Mouse (Mus musculus): Measurements from ENCODE around the gene Rab31. TPM values are rescaled to one million over a fixed set of nuclear protein-coding genes. Genes with fewer than 3 reads are reported as not detected.

Rab31 gene
- total and polyA plus RNA-seq, 3 experiments, result 0.79 to 2.8 (median 1.2) TPM

GRCm38 (mm10) chr17:65726755-65727154 is 45.8 kb downstream of the Rab31 start:
- no peak overlapping the region for H3K27ac ChIP-seq (ENCODE audit: insufficient read depth, low read depth)
- H3K9me3 ChIP-seq (replicated peaks; ENCODE audit: low read length), result peaks cover 3% of the 10 kb centered on the region
- in situ Hi-C loops (cut with MboI; ENCODE audit: low pct_ligation_motif_present, low pct_unique_long_range_greater_than_20kb, low sequenced_read_pairs), result no loop called here
- H3K79me2 ChIP-seq (replicated peaks; ENCODE audit: control insufficient read depth, extremely low read depth, insufficient read depth, poor library complexity, severe bottlenecking), result no peaks in the 10 kb centered on the region
- H3K4me1 ChIP-seq (ENCODE audit: control insufficient read depth in 1 of 2, insufficient read depth in 2 of 2), result peaks cover 4 to 35% of the 10 kb centered on the region in 2 experiments; a peak in 3 of 4 replicates
- DNase-seq (ENCODE audit: extremely low read depth), result no peak
- H3K9ac ChIP-seq (ENCODE audit: insufficient read depth, low read depth), result peak overlapping the region; percentile 34; the same call in 1 of the 2 replicates
- H3K27me3 ChIP-seq (replicated peaks), result no peaks in the 10 kb centered on the region
- dilution Hi-C loops (cut with MboI; ENCODE audit: extremely low pct_ligation_motif_present, extremely low pct_unique_long_range_greater_than_20kb, low sequenced_read_pairs), result no loop called here
- peak overlapping the region; percentile 70 for H3K4me2 ChIP-seq (ENCODE audit: insufficient read depth, low read depth, poor library complexity, severe bottlenecking)
- no peak overlapping the region for H3K4me3 ChIP-seq (replicated peaks in 1 of 3; ENCODE audit: low read depth in 2 of 3, low read length in 2 of 3, poor library complexity in 1 of 3)
- no peaks in the 10 kb centered on the region for H3K36me3 ChIP-seq (replicated peaks in 1 of 2; ENCODE audit: control insufficient read depth in 1 of 2, insufficient read depth in 1 of 2, low read length in 1 of 2)
- no peak for TF ChIP-seq MXI1 (IDR thresholded peaks at IDR 0.05; ENCODE audit: low read depth, low read length)
- TF ChIP-seq ETS1 (conservative IDR thresholded peaks at IDR 0.05; ENCODE audit: low read depth, low read length), result no peak
- TF ChIP-seq USF1 (IDR thresholded peaks at IDR 0.05; ENCODE audit: low read depth, low read length), result 0 out of 2 replicates have a peak, but pooled peaks have one; percentile 4
- TF ChIP-seq JUN (IDR thresholded peaks at IDR 0.05; ENCODE audit: insufficient read depth, low read depth, low read length), result no peak
- TF ChIP-seq NRF1 (IDR thresholded peaks at IDR 0.05; ENCODE audit: low read depth, low read length), result no peak
- peak; percentile 40; the same call in 1 of the 2 replicates for TF ChIP-seq MAX (IDR thresholded peaks at IDR 0.05; ENCODE audit: low read length)
- TF ChIP-seq MYC (IDR thresholded peaks at IDR 0.05; ENCODE audit: low read depth, low read length), result peak; percentile 70
- TF ChIP-seq POLR2A (IDR thresholded peaks at IDR 0.05; ENCODE audit: low read depth, low read length), result no peak
- TF ChIP-seq RCOR1 (conservative IDR thresholded peaks at IDR 0.05; ENCODE audit: low read depth, low read length), result no peak
- TF ChIP-seq BHLHE40 (IDR thresholded peaks at IDR 0.05; ENCODE audit: low read depth, low read length), result peak; percentile 58
- no peak for TF ChIP-seq TBP (conservative IDR thresholded peaks at IDR 0.05; ENCODE audit: low read depth, low read length)
- TF ChIP-seq UBTF (IDR thresholded peaks at IDR 0.05; ENCODE audit: low read depth, low read length), result no peak
- peak; percentile 66 for TF ChIP-seq ZNF384 (IDR thresholded peaks at IDR 0.05; ENCODE audit: low read depth, low read length)
- no peak for TF ChIP-seq USF2 (conservative IDR thresholded peaks at IDR 0.05; ENCODE audit: low read depth, low read length)
- TF ChIP-seq MAZ (IDR thresholded peaks at IDR 0.05; ENCODE audit: low read depth, low read length), result no peak
- no peak for TF ChIP-seq JUND (conservative IDR thresholded peaks at IDR 0.05; ENCODE audit: low read depth, low read length)
- no peak for TF ChIP-seq ZC3H11A (IDR thresholded peaks at IDR 0.05; ENCODE audit: low read depth, low read length)
- peak; percentile 40; the same call in 1 of the 2 replicates for TF ChIP-seq ELF1 (IDR thresholded peaks at IDR 0.05; ENCODE audit: low read depth, low read length)
- TF ChIP-seq TCF12 (IDR thresholded peaks at IDR 0.05; ENCODE audit: low read depth, low read length), result no peak
- no peak for TF ChIP-seq ZKSCAN1 (IDR thresholded peaks at IDR 0.05; ENCODE audit: borderline replicate concordance, low read depth, low read length)
- no peak for TF ChIP-seq NELFE (IDR thresholded peaks at IDR 0.05; ENCODE audit: low read depth, low read length)
- TF ChIP-seq CHD1 (IDR thresholded peaks at IDR 0.05; ENCODE audit: low read depth, low read length), result no peak

Measured in CH12.LX (cell line).